Mouse (Mus musculus) embryonic fibroblast, embryonic 13.5 days (primary cell): Measurements from ENCODE around the gene Atrnl1. TPM values are rescaled to one million over a fixed set of nuclear protein-coding genes. Genes with fewer than 3 reads are reported as not detected.
"Not testable (repeated sequence)": the region's sequence is repeated elsewhere in the genome, so short reads cannot be mapped to it uniquely, and the experiment has no call there.

Source experiments
- H3K27ac ChIP-seq: 2 replicates; pipeline ENCODE4 v1.5.1; 2012; ENCODE audit warnings: low read length, control low read depth, inconsistent platforms; ENCODE audit not compliant: insufficient read depth
- H3K4me1 ChIP-seq: 2 replicates; pipeline ENCODE4 v1.6.1; 2011; ENCODE audit warnings: low read length; ENCODE audit not compliant: control insufficient read depth, insufficient read depth
- H3K4me3 ChIP-seq: 2 replicates; pipeline ENCODE4 v1.5.1; 2011; ENCODE audit warnings: mild to moderate bottlenecking, control low read depth, low read length; ENCODE audit not compliant: insufficient read depth
- CTCF ChIP-seq: IDR thresholded peaks from 2 replicates; pipeline ENCODE4 v1.5.1; 2011; ENCODE audit warnings: mild to moderate bottlenecking, control low read depth, low read length, moderate library complexity, borderline replicate concordance; ENCODE audit not compliant: insufficient read depth
- POLR2A ChIP-seq: IDR thresholded peaks from 2 replicates; pipeline ENCODE4 v1.6.1; 2011; ENCODE audit warnings: low read depth, mild to moderate bottlenecking, control low read depth, low read length, moderate library complexity
- polyA plus RNA-seq: library from polyadenylated mRNA; stranded (reverse); fragments of >200 nt; gene quantifications from 2 replicates; pipeline ENCODE4 v1.2.4, GENCODE M21; 2011; ENCODE audit warnings: low read depth; ENCODE audit not compliant: missing spikeins, insufficient read length

Atrnl1 gene
- polyA plus RNA-seq, 1 experiment: 29.4 TPM

GRCm38 (mm10) chr19:57837882-57838281 lies 227.0 kb downstream of the Atrnl1 start:
- TF ChIP-seq POLR2A (no peak), CTCF (no peak)
- Histone ChIP-seq H3K4me3 (no peak overlapping the region), H3K4me1 (no peaks in the 10 kb centered on the region), H3K27ac (no peak overlapping the region)

GRCm38 (mm10) chr19:57838546-57838945 lies 227.7 kb downstream of the Atrnl1 start:
- TF ChIP-seq CTCF: no peak
- TF ChIP-seq POLR2A: no peak
- Histone ChIP-seq H3K27ac (no peak overlapping the region), H3K4me3 (no peak overlapping the region), H3K4me1 (no peaks in the 10 kb centered on the region)

- H3K4me1 ChIP-seq: no peaks in the 10 kb centered on the region
- no peak overlapping the region for H3K4me3 ChIP-seq
- TF ChIP-seq POLR2A (no peak), CTCF (no peak)
Measured at GRCm38 (mm10) chr19:57849915-57850314, 239.1 kb downstream of the Atrnl1 start.

GRCm38 (mm10) chr19:57868350-57868749 lies 257.5 kb downstream of the Atrnl1 start:
- TF ChIP-seq CTCF: no peak
- TF ChIP-seq POLR2A: no peak
- Histone ChIP-seq H3K4me1 (no peaks in the 10 kb centered on the region), H3K27ac (no peak overlapping the region), H3K4me3 (no peak overlapping the region)

More at GRCm38 (mm10) chr19:57849915-57850314, 239.1 kb downstream of the Atrnl1 start:
- no peak overlapping the region for H3K27ac ChIP-seq

GRCm38 (mm10) chr19:57870871-57871270 lies 260.0 kb downstream of the Atrnl1 start:
- TF ChIP-seq POLR2A (no peak), CTCF (no peak)
- no peak overlapping the region for H3K27ac ChIP-seq
- no peak overlapping the region for H3K4me3 ChIP-seq
- no peaks in the 10 kb centered on the region for H3K4me1 ChIP-seq

- Histone ChIP-seq H3K27ac (no peak overlapping the region), H3K4me1 (no peaks in the 10 kb centered on the region), H3K4me3 (no peak overlapping the region)
- TF ChIP-seq POLR2A (no peak), CTCF (peak; percentile 29; the same call in 1 of the 2 replicates)
Measured at GRCm38 (mm10) chr19:57876057-57876456, 265.2 kb downstream of the Atrnl1 start.

GRCm38 (mm10) chr19:57877343-57877742 lies 266.5 kb downstream of the Atrnl1 start:
- Histone ChIP-seq H3K27ac (no peak overlapping the region), H3K4me1 (no peaks in the 10 kb centered on the region), H3K4me3 (no peak overlapping the region)
- no peak for TF ChIP-seq POLR2A
- no peak for TF ChIP-seq CTCF

GRCm38 (mm10) chr19:57878583-57878982 lies 267.7 kb downstream of the Atrnl1 start:
- H3K4me1 ChIP-seq: no peaks in the 10 kb centered on the region
- TF ChIP-seq CTCF (no peak), POLR2A (no peak)
- H3K4me3 ChIP-seq: no peak overlapping the region
- no peak overlapping the region for H3K27ac ChIP-seq

GRCm38 (mm10) chr19:57879841-57880240 lies 269.0 kb downstream of the Atrnl1 start:
- not testable (repeated sequence) for H3K4me3 ChIP-seq, H3K27ac ChIP-seq, H3K4me1 ChIP-seq

GRCm38 (mm10) chr19:57881927-57882326 lies 271.1 kb downstream of the Atrnl1 start:
- H3K4me3 ChIP-seq: no peak overlapping the region
- TF ChIP-seq POLR2A (no peak), CTCF (no peak)
- H3K4me1 ChIP-seq: no peaks in the 10 kb centered on the region
- no peak overlapping the region for H3K27ac ChIP-seq

GRCm38 (mm10) chr19:57888871-57889270 lies 278.0 kb downstream of the Atrnl1 start:
- no peak overlapping the region for H3K27ac ChIP-seq
- H3K4me3 ChIP-seq: no peak overlapping the region
- TF ChIP-seq CTCF (no peak), POLR2A (no peak)
- H3K4me1 ChIP-seq: peaks cover 2% of the 10 kb centered on the region
